Mouse (Mus musculus) stomach, embryonic 14.5 days (tissue): ENCODE data around the gene Atp2b1. TPM values are rescaled to one million over a fixed set of nuclear protein-coding genes. Genes with fewer than 3 reads are reported as not detected.

Experiments
- ATAC-seq: fragments of 200-750 bp; cut with Nextera tagmentation; 2 replicates; pipeline ENCODE4 v1.8.0; 2017; ENCODE audit warnings: low read depth, moderate TSS enrichment; ENCODE audit not compliant: insufficient number of reproducible peaks, insufficient read depth, low FRiP score
- H3K27ac ChIP-seq: fragments of 300-500 bp; sonication (generic); 2 replicates; pipeline ENCODE4 v1.5.1; 2014; ENCODE audit warnings: mild to moderate bottlenecking, low read length, moderate library complexity, mixed read lengths
- H3K27me3 ChIP-seq: fragments of 300-500 bp; sonication (generic); 2 replicates; pipeline ENCODE4 v1.6.1; 2014; ENCODE audit warnings: low read length, control low read depth, mixed read lengths; ENCODE audit not compliant: control insufficient read depth, insufficient read depth
- H3K36me3 ChIP-seq: fragments of 300-500 bp; sonication (generic); 2 replicates; pipeline ENCODE4 v1.6.1; 2014; ENCODE audit warnings: mild to moderate bottlenecking, control low read depth, low read length, moderate library complexity, mixed read lengths; ENCODE audit not compliant: control insufficient read depth, insufficient read depth
- H3K4me1 ChIP-seq: fragments of 300-500 bp; sonication (generic); 2 replicates; pipeline ENCODE4 v1.6.1; 2014; ENCODE audit warnings: low read length, control low read depth, mixed read lengths; ENCODE audit not compliant: control insufficient read depth, insufficient read depth
- H3K4me2 ChIP-seq: fragments of 300-500 bp; sonication (generic); replicated peaks from 2 replicates; pipeline ENCODE4 v1.6.1; 2014; ENCODE audit warnings: low read depth, low read length, control low read depth
- H3K4me3 ChIP-seq: fragments of 300-500 bp; sonication (generic); 2 replicates; pipeline ENCODE4 v1.5.1; 2014; ENCODE audit warnings: low read depth, low read length, control low read depth
- H3K9ac ChIP-seq: fragments of 300-500 bp; sonication (generic); replicated peaks from 2 replicates; pipeline ENCODE4 v1.6.1; 2014; ENCODE audit warnings: low read depth, mild to moderate bottlenecking, control low read depth, low read length, moderate library complexity, mixed read lengths
- H3K9me3 ChIP-seq: fragments of 300-500 bp; sonication (generic); 2 replicates; pipeline ENCODE4 v1.6.1; 2016; ENCODE audit warnings: low read depth, low read length, control low read depth; ENCODE audit not compliant: control insufficient read depth
- WGBS: fragments of 180-500 bp; shearing (Covaris S2); extraction: QIAGEN DNeasy Blood & Tissue Kit; methylation state at CpG from one replicate; pipeline ENCODE4 v1.1.7; 2014; 5-methylcytosine and 5-hydroxymethylcytosine counted together
- polyA plus RNA-seq: library from polyadenylated mRNA; unstranded; fragments of >200 nt; fragmentation: Nextera tagmentation; extraction: Ambion mirVana; gene quantifications from 2 replicates; pipeline ENCODE4 v1.2.1, GENCODE M21; 2014

Gene Atp2b1
- polyA plus RNA-seq, 1 experiment from 2014 or later = 149 TPM

GRCm38 (mm10) chr10:99060588-99060987 is 146.4 kb downstream of the Atp2b1 start:
- WGBS = 82% methylated on average over 7 of the region's 7 CpGs
- Histone ChIP-seq H3K27ac (no peak overlapping the region), H3K9me3 (no peaks in the 10 kb centered on the region), H3K4me3 (no peak overlapping the region), H3K4me2 (no peak overlapping the region), H3K36me3 (no peaks in the 10 kb centered on the region), H3K9ac (no peak overlapping the region), H3K27me3 (no peaks in the 10 kb centered on the region), H3K4me1 (no peaks in the 10 kb centered on the region)
- ATAC-seq = no peak

- Histone ChIP-seq H3K9me3 (no peaks in the 10 kb centered on the region), H3K36me3 (no peaks in the 10 kb centered on the region), H3K27ac (no peak overlapping the region), H3K4me3 (no peak overlapping the region), H3K4me1 (no peaks in the 10 kb centered on the region), H3K27me3 (no peaks in the 10 kb centered on the region), H3K9ac (no peak overlapping the region), H3K4me2 (no peak overlapping the region)
- ATAC-seq = no peak
- WGBS = 93% methylated on average over 10 of the region's 10 CpGs
These were observed 147.2 kb downstream of the Atp2b1 start for GRCm38 (mm10) chr10:99061418-99061817.

GRCm38 (mm10) chr10:99062546-99062945 is 148.3 kb downstream of the Atp2b1 start:
- Histone ChIP-seq H3K36me3 (no peaks in the 10 kb centered on the region), H3K27ac (no peak overlapping the region), H3K4me3 (no peak overlapping the region), H3K27me3 (no peaks in the 10 kb centered on the region), H3K9me3 (no peaks in the 10 kb centered on the region), H3K4me1 (no peaks in the 10 kb centered on the region), H3K4me2 (no peak overlapping the region), H3K9ac (no peak overlapping the region)
- ATAC-seq = no peak
- 74% methylated on average over 5 of the region's 5 CpGs for WGBS

Other genes with a start within 250 kb of the Atp2b1 start
- gene Poc1b, start 192.6 kb downstream of the Atp2b1 start, polyA plus RNA-seq = 24.9 and 27.4 TPM in 2 replicates
- 27.1 and 31.5 TPM in 2 replicates for gene Galnt4, start 193.8 kb downstream of the Atp2b1 start, polyA plus RNA-seq
- not detected in 2 replicates for gene Phxr2, start 211.9 kb downstream of the Atp2b1 start, polyA plus RNA-seq